ENCODE assay signal across 17 mouse cellular contexts in the genomic region with DNA sequence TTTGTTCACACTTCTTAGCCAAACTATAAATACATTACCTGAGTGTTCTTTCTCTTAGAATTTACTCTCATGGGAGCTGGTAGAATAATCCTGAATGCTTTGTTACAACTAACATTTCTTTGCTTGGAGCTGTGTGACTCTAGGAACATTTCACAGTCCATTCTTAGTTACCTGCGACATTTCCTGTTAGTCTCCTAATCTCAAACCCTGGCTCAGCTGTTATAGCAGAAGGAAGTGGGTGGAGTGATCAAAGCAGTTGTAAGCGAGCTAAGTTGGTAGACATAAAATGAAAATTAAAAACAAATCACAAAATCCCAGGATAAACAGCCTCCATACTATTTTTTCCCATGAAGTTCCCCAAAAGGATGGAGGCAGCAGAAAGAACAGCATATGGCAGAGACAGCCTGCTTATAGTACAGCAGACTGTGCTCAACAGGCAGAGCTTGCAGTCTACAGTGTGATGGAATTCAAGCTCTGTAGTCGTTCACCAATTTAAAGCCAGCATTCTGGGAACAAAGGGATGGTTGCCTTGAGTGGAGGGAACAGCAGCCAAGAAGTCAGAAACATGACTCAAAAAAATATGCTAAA.
DNase-seq lines count a peak whose midpoint lies in the region; ATAC-seq lines count a peak whose summit lies in the region.
"Had no signal": no experiment of that assay in that cellular context is flagged by ENCODE, and none has a peak within 500 bp of the region (broad histone marks: within the 10 kb centered on the region; RNA-seq: fewer than 3 reads in every experiment).

No protein-coding gene starts in this region.

- WGBS in hindbrain, embryonic 16.5 days, result 68% methylated on average over 3 of the region's 3 CpGs
- 72% methylated on average over 3 of the region's 3 CpGs for WGBS in midbrain, embryonic 13.5 days

- no peaks in the 10 kb centered on the region for H3K4me1 ChIP-seq in hindbrain, embryonic 16.5 days (ENCODE audit: control insufficient read depth, insufficient read depth, low read depth, low read length)
- H3K4me1 ChIP-seq in midbrain, embryonic 13.5 days (replicated peaks), result no peaks in the 10 kb centered on the region
- H3K4me1 ChIP-seq: limb, embryonic 12.5 days; liver, embryonic 15.5 days; midbrain, embryonic 10.5 days; stomach, embryonic 15.5 days had no signal

- DNase-seq in right cerebral cortex, adult 18-20 months, result peak; percentile 40
- DNase-seq in right cerebral cortex, postnatal 14 days, result no peak
- DNase-seq in layer of hippocampus, adult 9-10 months (ENCODE audit: low spot score), result peak; percentile 51
- DNase-seq in left cerebral cortex, postnatal 14 days (ENCODE audit: low spot score in 2 of 2), result peak; percentile 37 to 40
- no peak for DNase-seq in embryo, embryonic 10.5 days (ENCODE audit: low spot score)
- no peak for DNase-seq in kidney, postnatal 25 days
- DNase-seq: adrenal gland, adult 2 months; heart, adult 11 months; spleen, adult 18-20 months; thymus, postnatal 14 days had no signal

- no peak overlapping the region for H3K4me3 ChIP-seq in hindbrain, embryonic 16.5 days (ENCODE audit: low read length)
- H3K4me3 ChIP-seq in midbrain, embryonic 13.5 days (replicated peaks), result no peak overlapping the region
- H3K4me3 ChIP-seq: limb, embryonic 12.5 days; liver, embryonic 15.5 days; midbrain, embryonic 10.5 days; stomach, embryonic 15.5 days had no signal

- no peaks in the 10 kb centered on the region for H3K9me3 ChIP-seq in hindbrain, embryonic 16.5 days (ENCODE audit: control insufficient read depth, low read length)
- H3K9me3 ChIP-seq in midbrain, embryonic 13.5 days, result no peaks in the 10 kb centered on the region
- H3K9me3 ChIP-seq: limb, embryonic 12.5 days; liver, embryonic 15.5 days; midbrain, embryonic 10.5 days; stomach, embryonic 15.5 days had no signal

- intact Hi-C loops in left cerebral cortex, postnatal 14 days (cut with DNase I), result no loop called here

- H3K4me2 ChIP-seq in hindbrain, embryonic 16.5 days (ENCODE audit: low read length), result no peak overlapping the region
- H3K4me2 ChIP-seq in midbrain, embryonic 13.5 days (replicated peaks), result no peak overlapping the region
- H3K4me2 ChIP-seq: limb, embryonic 12.5 days; liver, embryonic 15.5 days; stomach, embryonic 15.5 days had no signal

- no peak overlapping the region for H3K27ac ChIP-seq in hindbrain, embryonic 16.5 days (ENCODE audit: low read depth, low read length)
- H3K27ac ChIP-seq in midbrain, embryonic 13.5 days, result no peak overlapping the region
- H3K27ac ChIP-seq: kidney, postnatal 0 days; limb, embryonic 12.5 days; liver, embryonic 15.5 days; midbrain, embryonic 10.5 days; stomach, embryonic 15.5 days had no signal

- no peaks in the 10 kb centered on the region for H3K36me3 ChIP-seq in hindbrain, embryonic 16.5 days (ENCODE audit: control insufficient read depth, insufficient read depth, low read length)
- 0 out of 2 replicates have a peak, but pooled peaks cover 3% of the 10 kb centered on the region for H3K36me3 ChIP-seq in midbrain, embryonic 13.5 days
- H3K36me3 ChIP-seq: limb, embryonic 12.5 days; liver, embryonic 15.5 days; midbrain, embryonic 10.5 days; stomach, embryonic 15.5 days had no signal

- no peak overlapping the region for H3K9ac ChIP-seq in hindbrain, embryonic 16.5 days (ENCODE audit: low read depth, low read length)
- H3K9ac ChIP-seq in midbrain, embryonic 13.5 days (replicated peaks), result no peak overlapping the region
- H3K9ac ChIP-seq: limb, embryonic 12.5 days; liver, embryonic 15.5 days; stomach, embryonic 15.5 days had no signal

- H3K27me3 ChIP-seq in hindbrain, embryonic 16.5 days (replicated peaks; ENCODE audit: control insufficient read depth, insufficient read depth, low read length), result no peaks in the 10 kb centered on the region
- H3K27me3 ChIP-seq in midbrain, embryonic 13.5 days, result no peaks in the 10 kb centered on the region
- H3K27me3 ChIP-seq: limb, embryonic 12.5 days; liver, embryonic 15.5 days; stomach, embryonic 15.5 days had no signal

- ATAC-seq in hindbrain, embryonic 16.5 days, result no peak
- ATAC-seq in midbrain, embryonic 13.5 days, result no peak

Comparison
In these comparisons a context has a peak if more than half of its experiments do, and no peak if none do; other contexts are left out.
1. DNase-seq: peak in right cerebral cortex, adult 18-20 months (single experiment), layer of hippocampus, adult 9-10 months (single experiment) and left cerebral cortex, postnatal 14 days (2 of 2); none in right cerebral cortex, postnatal 14 days (single experiment), embryo, embryonic 10.5 days (single experiment) and kidney, postnatal 25 days (0 of 2).